Mouse (Mus musculus): ENCODE data around the gene Olfr703. TPM values are rescaled to one million over a fixed set of nuclear protein-coding genes. Genes with fewer than 3 reads are reported as not detected.

The Olfr703 gene
- total RNA-seq (2014; rRNA removed) (not detected in 2 replicates), polyA plus RNA-seq (2012; rRNA removed) (not detected in 2 replicates)

DNA sequence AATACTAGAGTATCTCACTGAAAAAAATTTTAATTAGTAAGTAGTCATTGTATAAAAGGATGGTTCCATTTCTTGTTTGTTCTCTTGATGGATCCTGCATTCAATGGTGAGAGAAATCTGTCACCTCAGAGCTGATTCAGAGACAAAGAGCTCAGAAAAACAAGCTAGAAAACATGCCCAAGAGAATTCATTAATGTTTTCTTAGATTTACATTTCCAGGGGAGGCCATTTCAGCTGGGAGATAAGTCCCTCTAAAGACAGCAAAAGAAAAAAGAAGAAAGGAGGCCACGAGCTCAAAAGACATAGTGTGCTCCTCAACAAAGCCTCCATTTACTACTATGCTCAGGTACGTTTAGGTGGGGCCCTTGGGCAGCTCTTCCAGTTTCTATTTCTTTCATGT is at the start of gene Olfr703:
Gene Olfr703 (plus strand): TSS at position 301 of the 400 bp plus-strand sequence.
- no peaks in the 10 kb centered on the region for H3K36me3 ChIP-seq (ENCODE audit: control insufficient read depth, insufficient read depth, low read length)
- no peak within 1 kb of the TSS for H3K9ac ChIP-seq (ENCODE audit: low read depth, low read length)
- no peak within 1 kb of the TSS for H3K4me3 ChIP-seq (ENCODE audit: insufficient read depth, low read depth, low read length)
- no peaks in the 10 kb centered on the region for H3K4me1 ChIP-seq (ENCODE audit: control insufficient read depth, insufficient read depth, low read length)
- no peaks in the 10 kb centered on the region for H3K27me3 ChIP-seq (ENCODE audit: control insufficient read depth, insufficient read depth, low read length)
- no peak for DNase-seq (ENCODE audit: extremely low read depth, low read depth, low spot score)
- no peaks in the 10 kb centered on the region for H3K79me2 ChIP-seq (ENCODE audit: control insufficient read depth, insufficient read depth, low read length)
- WGBS, result 62% methylated on average over 2 of the region's 2 CpGs
- TF ChIP-seq POLR2A (IDR thresholded peaks at IDR 0.05; ENCODE audit: extremely low read depth, insufficient read depth, low read length) (no peak), CTCF (IDR thresholded peaks at IDR 0.05; ENCODE audit: low read depth, low read length) (no peak)
- no peak within 1 kb of the TSS for H3K27ac ChIP-seq (replicated peaks; ENCODE audit: insufficient read depth, low read depth, low read length)

GRCm38 (mm10) chr7:106808734-106809133 is 34.4 kb upstream of the Olfr703 start, which contains the start of gene Olfr700:
TSS of gene Olfr700 (minus strand) at chr7:106808834.
- H3K36me3 ChIP-seq (ENCODE audit: control insufficient read depth, insufficient read depth, low read length), result no peaks in the 10 kb centered on the region
- H3K79me2 ChIP-seq (ENCODE audit: control insufficient read depth, insufficient read depth, low read length), result no peaks in the 10 kb centered on the region
- no peaks in the 10 kb centered on the region for H3K27me3 ChIP-seq (ENCODE audit: control insufficient read depth, insufficient read depth, low read length)
- H3K4me3 ChIP-seq (ENCODE audit: insufficient read depth, low read depth, low read length), result no peak within 1 kb of the TSS
- DNase-seq (ENCODE audit: extremely low read depth, low read depth, low spot score), result no peak
- no peak within 1 kb of the TSS for H3K27ac ChIP-seq (replicated peaks; ENCODE audit: insufficient read depth, low read depth, low read length)
- no peak within 1 kb of the TSS for H3K9ac ChIP-seq (ENCODE audit: low read depth, low read length)
- TF ChIP-seq POLR2A (IDR thresholded peaks at IDR 0.05; ENCODE audit: extremely low read depth, insufficient read depth, low read length), result no peak
- TF ChIP-seq CTCF (IDR thresholded peaks at IDR 0.05; ENCODE audit: low read depth, low read length), result no peak
- WGBS, result 73% methylated on average over 1 of the region's 1 CpGs
- no peaks in the 10 kb centered on the region for H3K4me1 ChIP-seq (ENCODE audit: control insufficient read depth, insufficient read depth, low read length)

DNA sequence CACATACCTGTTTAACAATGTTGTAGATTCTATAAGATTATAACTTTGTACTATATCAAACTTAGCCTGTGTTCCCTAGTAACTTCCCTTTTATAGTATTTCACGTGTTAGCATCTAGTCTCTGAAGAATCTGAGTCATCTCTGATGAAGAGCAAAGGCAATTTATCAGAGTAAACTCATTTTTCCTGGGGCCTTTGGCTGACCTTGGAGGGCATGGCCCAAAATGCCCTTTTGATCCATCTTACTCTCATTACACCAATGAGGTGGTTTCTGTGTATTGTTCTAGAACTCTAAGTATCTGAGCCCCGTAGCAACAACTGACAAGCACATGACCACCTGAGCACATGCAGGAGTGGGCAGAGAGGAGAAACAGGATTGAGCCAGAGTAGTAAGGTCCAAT is 29.3 kb upstream of the Olfr703 start, which contains the start of gene Olfr701:
Gene Olfr701 (plus strand): TSS at position 301 of the 400 bp plus-strand sequence.
- Histone ChIP-seq H3K9ac (ENCODE audit: low read depth, low read length) (no peak within 1 kb of the TSS), H3K79me2 (ENCODE audit: control insufficient read depth, insufficient read depth, low read length) (no peaks in the 10 kb centered on the region), H3K27ac (replicated peaks; ENCODE audit: insufficient read depth, low read depth, low read length) (no peak within 1 kb of the TSS), H3K4me1 (ENCODE audit: control insufficient read depth, insufficient read depth, low read length) (no peaks in the 10 kb centered on the region), H3K36me3 (ENCODE audit: control insufficient read depth, insufficient read depth, low read length) (no peaks in the 10 kb centered on the region), H3K4me3 (ENCODE audit: insufficient read depth, low read depth, low read length) (no peak within 1 kb of the TSS), H3K27me3 (ENCODE audit: control insufficient read depth, insufficient read depth, low read length) (no peaks in the 10 kb centered on the region)
- no peak for DNase-seq (ENCODE audit: extremely low read depth, low read depth, low spot score)
- 46% methylated on average over 2 of the region's 2 CpGs for WGBS
- TF ChIP-seq CTCF (IDR thresholded peaks at IDR 0.05; ENCODE audit: low read depth, low read length), result no peak
- no peak for TF ChIP-seq POLR2A (IDR thresholded peaks at IDR 0.05; ENCODE audit: extremely low read depth, insufficient read depth, low read length)

GRCm38 (mm10) chr7:106815775-106816174 is 27.4 kb upstream of the Olfr703 start:
- Histone ChIP-seq H3K27ac (replicated peaks; ENCODE audit: insufficient read depth, low read depth, low read length) (no peak overlapping the region), H3K79me2 (ENCODE audit: control insufficient read depth, insufficient read depth, low read length) (no peaks in the 10 kb centered on the region), H3K4me1 (ENCODE audit: control insufficient read depth, insufficient read depth, low read length) (no peaks in the 10 kb centered on the region), H3K36me3 (ENCODE audit: control insufficient read depth, insufficient read depth, low read length) (no peaks in the 10 kb centered on the region), H3K27me3 (ENCODE audit: control insufficient read depth, insufficient read depth, low read length) (no peaks in the 10 kb centered on the region), H3K4me3 (ENCODE audit: insufficient read depth, low read depth, low read length) (no peak overlapping the region), H3K9ac (ENCODE audit: low read depth, low read length) (no peak overlapping the region)
- 24% methylated on average over 2 of the region's 2 CpGs for WGBS
- peak; percentile 41 for DNase-seq (ENCODE audit: extremely low read depth, low read depth, low spot score)
- TF ChIP-seq CTCF (IDR thresholded peaks at IDR 0.05; ENCODE audit: low read depth, low read length) (peak; percentile 45), POLR2A (IDR thresholded peaks at IDR 0.05; ENCODE audit: extremely low read depth, insufficient read depth, low read length) (no peak)

GRCm38 (mm10) chr7:106818414-106818813 is 24.7 kb upstream of the Olfr703 start:
- Histone ChIP-seq H3K27ac (replicated peaks; ENCODE audit: insufficient read depth, low read depth, low read length) (no peak overlapping the region), H3K4me3 (ENCODE audit: insufficient read depth, low read depth, low read length) (no peak overlapping the region), H3K36me3 (ENCODE audit: control insufficient read depth, insufficient read depth, low read length) (no peaks in the 10 kb centered on the region), H3K4me1 (ENCODE audit: control insufficient read depth, insufficient read depth, low read length) (no peaks in the 10 kb centered on the region), H3K27me3 (ENCODE audit: control insufficient read depth, insufficient read depth, low read length) (no peaks in the 10 kb centered on the region), H3K9ac (ENCODE audit: low read depth, low read length) (no peak overlapping the region), H3K79me2 (ENCODE audit: control insufficient read depth, insufficient read depth, low read length) (no peaks in the 10 kb centered on the region)
- TF ChIP-seq POLR2A (IDR thresholded peaks at IDR 0.05; ENCODE audit: extremely low read depth, insufficient read depth, low read length) (no peak), CTCF (IDR thresholded peaks at IDR 0.05; ENCODE audit: low read depth, low read length) (no peak)
- no peak for DNase-seq (ENCODE audit: extremely low read depth, low read depth, low spot score)

DNA sequence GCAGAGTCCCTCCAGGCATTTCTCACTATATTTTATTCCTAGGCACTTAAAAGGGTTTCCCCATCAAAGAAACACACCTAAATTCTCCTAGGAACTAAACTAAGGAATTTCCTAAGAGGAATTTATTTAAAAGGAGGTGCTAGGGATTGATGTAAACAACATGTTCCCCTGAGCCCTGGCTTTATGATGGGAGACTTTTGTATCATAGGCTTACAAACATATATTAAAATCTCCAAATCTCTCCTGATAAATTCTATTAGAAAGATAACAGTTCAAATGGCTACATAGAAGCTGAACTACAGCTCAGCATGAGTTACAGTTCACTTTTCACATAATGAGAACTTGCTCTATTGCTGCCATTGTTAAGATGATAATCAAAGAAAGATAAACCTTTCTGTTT is 9.4 kb upstream of the Olfr703 start, which contains the start of gene Olfr702:
Gene Olfr702 (minus strand): TSS at position 101 of the 400 bp plus-strand sequence.
- no peaks in the 10 kb centered on the region for H3K36me3 ChIP-seq (ENCODE audit: control insufficient read depth, insufficient read depth, low read length)
- H3K4me3 ChIP-seq (ENCODE audit: insufficient read depth, low read depth, low read length), result no peak within 1 kb of the TSS
- DNase-seq (ENCODE audit: extremely low read depth, low read depth, low spot score), result no peak
- TF ChIP-seq POLR2A (IDR thresholded peaks at IDR 0.05; ENCODE audit: extremely low read depth, insufficient read depth, low read length) (no peak), CTCF (IDR thresholded peaks at IDR 0.05; ENCODE audit: low read depth, low read length) (no peak)
- no peaks in the 10 kb centered on the region for H3K79me2 ChIP-seq (ENCODE audit: control insufficient read depth, insufficient read depth, low read length)
- no peak within 1 kb of the TSS for H3K9ac ChIP-seq (ENCODE audit: low read depth, low read length)
- H3K4me1 ChIP-seq (ENCODE audit: control insufficient read depth, insufficient read depth, low read length), result no peaks in the 10 kb centered on the region
- no peak within 1 kb of the TSS for H3K27ac ChIP-seq (replicated peaks; ENCODE audit: insufficient read depth, low read depth, low read length)
- H3K27me3 ChIP-seq (ENCODE audit: control insufficient read depth, insufficient read depth, low read length), result no peaks in the 10 kb centered on the region

All from liver, adult 2 months (tissue).